Mouse (Mus musculus): ENCODE results near the gene Rufy2. TPM values are rescaled to one million over a fixed set of nuclear protein-coding genes. Genes with fewer than 3 reads are reported as not detected.

The Rufy2 gene
- total RNA-seq, 2 experiments from 2014 or later: 13.7 to 15.6 TPM

DNA sequence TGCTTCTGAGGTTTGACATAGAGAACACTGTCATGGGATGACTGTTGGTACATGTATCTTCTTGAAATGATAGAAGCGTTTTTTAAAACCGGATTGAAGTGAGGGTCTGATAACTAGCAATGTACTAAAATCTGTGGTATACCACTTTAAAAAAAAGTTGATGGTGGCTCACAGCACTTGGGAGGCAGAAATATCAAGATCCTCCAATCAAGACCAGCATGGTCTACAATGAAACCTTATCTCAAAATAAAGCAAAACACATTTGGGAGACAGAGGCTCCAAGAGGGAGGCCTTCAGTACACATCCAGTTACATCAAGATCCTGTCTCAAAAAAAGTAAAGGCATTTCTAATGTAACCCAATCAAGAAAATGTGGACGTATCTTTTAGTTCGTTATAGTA lies 41.7 kb downstream of the Rufy2 start:
- DNase-seq: no peak

GRCm38 (mm10) chr10:63022541-63023120 lies 42.6 kb downstream of the Rufy2 start:
- DNase-seq: no peak

DNA sequence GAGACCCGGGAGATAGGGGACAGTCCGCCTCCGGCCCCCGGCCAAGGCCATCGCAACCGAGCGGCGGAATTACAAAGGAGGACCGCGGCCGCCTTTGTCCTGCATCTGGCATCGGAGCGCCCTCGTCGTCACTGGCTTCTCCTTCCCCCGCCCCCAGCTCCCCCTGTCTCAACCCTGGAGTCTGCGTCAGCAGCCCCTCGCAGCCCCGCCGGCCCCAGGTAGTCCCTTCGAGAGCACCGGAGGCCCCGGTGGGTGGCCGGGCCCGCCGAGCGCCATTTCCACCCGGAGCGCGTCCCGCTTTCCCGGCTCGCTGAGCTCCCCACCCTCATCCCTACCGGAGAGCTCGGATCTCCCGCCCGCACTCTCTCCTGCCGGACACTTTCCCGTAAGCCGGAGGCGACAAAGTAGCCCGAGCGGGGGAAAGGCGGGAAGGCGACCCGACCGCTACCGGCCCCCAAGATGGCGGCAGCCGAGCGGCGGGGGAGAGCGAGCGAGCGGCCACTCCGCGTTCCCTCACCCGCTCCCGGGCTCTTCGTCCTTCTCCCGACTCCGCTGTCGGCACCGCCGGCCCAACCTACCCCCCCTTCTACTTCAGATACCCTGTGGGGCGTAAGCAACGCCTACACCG lies 43.2 kb downstream of the Rufy2 start:
- peak; percentile 86 for DNase-seq

- peak; percentile 99 for DNase-seq
Measured at GRCm38 (mm10) chr10:63023749-63024579, 43.9 kb downstream of the Rufy2 start, which contains the start of the genes Hnrnph3 and Pbld2. Hnrnph3 (minus strand) TSS chr10:63024217. Pbld2 (plus strand) TSS chr10:63024315.

- peak; percentile 76 for DNase-seq
Measured at GRCm38 (mm10) chr10:63024580-63024910, 44.5 kb downstream of the Rufy2 start.

DNA sequence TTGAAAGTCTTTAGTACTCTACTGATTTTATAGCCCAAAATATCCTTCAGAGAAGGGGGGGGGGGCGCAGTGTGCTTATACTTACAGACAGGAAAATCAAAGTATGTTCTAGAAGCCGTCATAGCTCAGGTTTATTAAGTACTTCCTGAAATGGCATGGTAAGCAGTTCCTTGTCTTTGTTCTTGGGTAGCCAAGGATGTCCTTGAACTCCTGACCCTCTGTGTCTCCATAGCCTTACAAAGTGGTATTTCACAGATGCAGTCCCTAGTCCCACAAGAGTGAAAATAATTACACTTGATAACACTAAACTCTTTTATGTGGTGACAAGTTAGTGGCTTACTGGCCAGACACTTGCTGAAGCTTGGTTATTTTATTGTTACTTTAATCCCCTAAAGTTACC lies 45.0 kb downstream of the Rufy2 start:
- no peak for DNase-seq

DNA sequence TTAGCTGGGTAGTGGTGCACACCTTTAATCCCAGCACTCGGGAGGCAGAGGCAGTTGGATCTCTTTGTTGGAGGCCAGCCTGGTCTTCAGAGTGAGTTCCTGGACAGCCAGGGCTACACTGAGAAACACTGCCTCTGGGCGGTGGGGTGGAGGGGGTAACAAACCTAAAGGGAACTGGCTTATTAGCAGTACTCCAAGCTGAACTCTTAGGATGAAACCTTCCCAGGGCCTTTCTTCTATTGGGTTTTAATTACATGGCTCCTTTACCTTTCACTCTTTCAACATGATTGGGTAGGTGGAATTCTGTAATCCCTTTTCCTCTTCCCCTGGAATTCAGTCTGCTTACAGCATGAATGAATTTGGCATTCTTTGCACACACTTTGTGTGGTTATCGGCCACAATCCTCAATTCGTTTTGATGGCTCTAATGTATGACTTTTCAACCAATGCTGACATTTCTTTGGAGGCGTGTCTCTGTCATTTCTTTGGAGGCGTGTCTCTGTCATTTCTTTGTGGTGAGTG lies 45.5 kb downstream of the Rufy2 start:
- DNase-seq: no peak

- no peak for DNase-seq
Measured at GRCm38 (mm10) chr10:63026156-63026794, 46.3 kb downstream of the Rufy2 start.

- DNase-seq: no peak
Measured at GRCm38 (mm10) chr10:63026795-63027160, 46.8 kb downstream of the Rufy2 start.

DNA sequence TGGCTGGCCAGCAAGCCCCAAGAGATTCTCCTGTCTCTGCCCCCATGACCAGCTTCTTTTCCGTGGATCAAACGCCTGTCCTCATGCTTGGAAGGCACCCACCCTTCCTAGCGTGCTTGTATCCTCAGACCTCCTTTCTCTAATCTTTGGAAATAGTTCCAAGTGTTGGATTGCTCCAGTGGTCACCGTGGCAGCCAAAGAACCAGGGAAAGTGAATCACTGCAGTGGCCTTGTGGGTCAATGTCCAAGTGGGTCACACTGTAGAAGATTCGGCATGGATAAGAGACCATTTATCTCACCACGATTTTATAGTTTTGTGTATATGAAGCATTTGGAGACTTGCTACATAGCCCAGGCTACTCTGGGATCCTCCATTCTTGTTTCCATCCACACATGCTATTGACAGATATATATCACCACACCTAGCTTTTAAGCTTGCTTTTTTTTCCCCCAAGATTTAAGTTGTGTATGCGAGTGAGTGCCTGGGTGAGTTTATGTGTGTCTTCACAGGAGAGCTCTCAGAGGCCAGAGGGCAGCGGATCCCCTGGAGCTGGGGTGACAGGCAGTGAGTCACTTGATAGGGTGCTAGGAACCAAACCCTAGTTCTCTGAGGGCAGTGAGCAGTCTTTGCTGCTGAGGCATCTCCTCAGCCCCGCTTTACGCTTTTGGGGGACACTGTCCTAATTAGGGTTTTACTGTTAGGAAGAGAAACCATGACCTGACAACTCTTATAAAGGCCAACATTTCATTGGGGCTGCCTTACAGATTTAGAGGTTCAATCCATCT lies 47.5 kb downstream of the Rufy2 start:
- DNase-seq: no peak

- DNase-seq: no peak
Measured at GRCm38 (mm10) chr10:63028396-63028795, 48.4 kb downstream of the Rufy2 start.

- no peak for DNase-seq
Measured at GRCm38 (mm10) chr10:63032267-63032666, 52.2 kb downstream of the Rufy2 start.

DNA sequence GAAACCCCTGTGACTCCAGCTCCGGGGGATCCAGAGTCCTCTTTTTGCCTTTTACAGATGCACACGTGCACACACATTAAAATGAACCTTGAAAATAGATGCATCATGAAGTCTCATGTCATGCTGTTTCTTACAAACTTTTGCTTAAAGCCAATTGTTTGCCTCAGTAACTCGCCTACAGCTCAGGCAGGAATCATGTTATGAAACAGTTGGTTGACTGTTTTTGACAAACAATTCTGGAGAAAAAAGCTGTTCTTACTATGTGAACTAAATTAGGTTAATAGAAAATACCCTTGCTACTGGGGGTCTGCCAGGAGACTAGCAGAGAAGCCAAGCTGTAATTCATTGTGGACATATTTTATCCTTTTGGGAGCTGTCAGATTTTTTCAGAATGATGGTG lies 52.9 kb downstream of the Rufy2 start:
- no peak for DNase-seq

DNA sequence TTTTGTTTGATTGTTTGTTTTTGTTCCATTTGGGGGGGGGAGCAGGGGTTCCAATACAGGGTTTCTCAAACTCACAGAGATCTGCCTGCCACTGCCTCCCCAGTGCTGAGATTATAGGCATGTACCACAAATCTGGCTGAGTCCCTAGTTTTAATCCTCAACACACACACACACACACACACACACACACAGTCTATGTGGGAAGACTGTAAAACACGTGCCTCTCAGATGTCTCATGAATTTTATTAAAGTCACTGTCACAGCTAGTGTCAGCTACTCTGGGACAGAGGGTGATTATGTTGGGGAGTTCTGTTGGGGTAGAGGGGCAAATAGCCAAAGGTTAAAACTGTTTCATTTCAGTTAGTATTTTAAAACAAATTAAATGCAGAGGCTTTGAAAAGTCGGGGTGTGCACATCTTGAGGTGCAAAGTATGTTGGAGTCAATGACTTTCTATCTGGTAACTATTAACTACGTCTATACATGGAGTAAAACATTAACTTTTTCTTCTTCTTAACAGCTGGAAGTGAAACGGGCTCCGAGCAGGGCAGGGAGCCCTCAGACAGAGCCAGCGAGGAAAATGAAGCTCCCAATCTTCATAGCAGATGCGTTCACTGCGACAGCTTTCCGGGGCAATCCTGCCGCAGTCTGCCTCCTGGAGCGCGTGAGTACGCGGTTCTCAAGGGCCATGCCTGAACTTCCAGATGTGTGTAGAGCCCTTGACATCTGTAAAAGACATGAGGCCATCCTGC lies 58.7 kb downstream of the Rufy2 start:
- DNase-seq: no peak

- no peak for DNase-seq
Measured at GRCm38 (mm10) chr10:63039867-63040628, 60.0 kb downstream of the Rufy2 start.

- no peak for DNase-seq
Measured at GRCm38 (mm10) chr10:63043154-63043553, 63.1 kb downstream of the Rufy2 start.

GRCm38 (mm10) chr10:63047751-63048150 lies 67.7 kb downstream of the Rufy2 start:
- no peak for DNase-seq

GRCm38 (mm10) chr10:63049106-63049505 lies 69.1 kb downstream of the Rufy2 start:
- no peak for DNase-seq

DNA sequence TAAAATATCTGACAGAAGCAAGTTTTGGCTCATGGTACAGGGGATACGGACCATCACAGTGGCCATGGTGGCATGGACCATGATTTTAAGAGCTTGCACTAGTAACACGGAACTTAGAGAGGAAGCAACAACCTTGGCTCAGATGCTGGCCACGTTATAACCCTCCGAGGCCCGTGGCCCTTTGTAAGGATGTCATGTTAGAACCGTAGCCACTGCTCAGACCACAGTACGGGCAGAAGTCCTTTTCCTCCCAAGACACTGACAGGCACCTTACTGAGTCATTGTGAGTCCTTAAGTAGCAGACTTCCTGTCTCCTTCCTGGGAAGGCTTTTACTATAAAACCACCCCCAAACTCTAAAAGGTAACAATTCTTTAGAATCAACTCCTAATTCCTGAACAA lies 71.2 kb downstream of the Rufy2 start:
- no peak for DNase-seq

DNA sequence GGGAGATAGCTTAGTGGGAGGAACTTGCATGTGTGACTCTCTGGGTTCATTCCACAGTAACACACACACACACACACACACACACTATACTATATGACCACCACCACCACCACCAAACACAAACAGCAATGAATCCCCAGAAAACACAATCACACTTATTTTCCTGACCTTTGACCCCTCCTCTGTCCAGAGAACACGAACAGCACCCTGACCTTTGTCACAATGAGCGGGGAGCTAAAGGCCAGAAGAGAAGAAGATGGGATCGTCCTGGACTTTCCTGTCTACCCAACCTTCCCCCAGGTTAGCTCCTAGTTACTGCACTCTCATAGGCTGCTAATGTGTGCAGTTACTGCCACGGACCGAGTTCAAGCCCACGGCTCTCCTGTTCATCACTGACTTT lies 72.0 kb downstream of the Rufy2 start:
- no peak for DNase-seq

- no peak for DNase-seq
Measured at GRCm38 (mm10) chr10:63053007-63053406, 73.0 kb downstream of the Rufy2 start.

Data from heart, postnatal 4 days (tissue).